Mouse (Mus musculus): ENCODE measurements at regions not wholly inside any gene's neighbourhood (a gene's known extent, or its start where the extent isn't known, plus 50 kb on each side); places are given as distances from the start of the nearest gene placed in this dataset.

- no peak for DNase-seq (ENCODE audit: low spot score in 2 of 2)
These were observed 151.3 kb upstream of the Plxna4 start for GRCm38 (mm10) chr6:32739162-32739745.

- no peak for DNase-seq (ENCODE audit: low spot score in 2 of 2)
These were observed 140.7 kb upstream of the Plxna4 start for GRCm38 (mm10) chr6:32728706-32729105.

DNA sequence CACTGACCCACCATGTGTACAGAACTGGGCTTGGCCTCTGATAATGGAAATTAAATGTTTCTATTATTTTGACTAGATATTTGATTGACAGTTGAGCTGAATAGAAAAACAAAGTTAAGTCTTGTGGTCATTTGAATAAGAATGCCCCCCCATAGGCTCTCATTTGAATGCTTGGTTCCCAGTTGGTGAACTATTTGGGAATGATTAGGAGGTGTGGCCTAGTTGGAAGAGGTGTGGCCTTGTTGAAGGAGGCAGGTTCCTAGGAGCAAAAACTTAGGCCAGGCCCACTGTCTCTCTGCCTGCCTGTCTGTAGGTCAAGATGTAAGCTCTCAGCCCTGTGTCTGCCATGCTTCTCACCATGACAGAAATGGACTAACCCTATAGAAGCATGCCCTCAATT, 138.6 kb upstream of the Plxna4 start:
- DNase-seq (ENCODE audit: low spot score in 2 of 2) = no peak

GRCm38 (mm10) chr6:32717860-32718259, 129.9 kb upstream of the Plxna4 start:
- no peak for DNase-seq (ENCODE audit: low spot score in 2 of 2)

DNA sequence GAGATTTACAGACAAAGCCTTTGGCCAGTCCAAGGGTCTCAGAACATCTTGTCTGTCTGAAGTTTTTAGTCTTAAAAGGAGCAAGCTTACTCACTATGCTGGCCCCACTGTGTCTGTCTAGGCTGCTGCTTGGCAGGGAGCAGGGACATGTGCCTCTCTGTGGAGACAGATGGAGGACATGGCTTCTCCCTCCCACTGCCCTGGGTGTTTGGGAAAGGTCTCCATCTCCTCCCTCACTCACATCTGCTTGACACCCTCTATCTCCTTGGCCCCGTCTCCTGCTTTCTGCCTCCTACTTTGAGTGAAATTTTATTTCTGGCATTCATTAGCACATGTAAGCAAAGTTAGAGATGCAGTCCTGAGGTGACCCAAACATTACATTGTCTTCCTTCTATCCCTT, 127.1 kb upstream of the Plxna4 start:
- no peak for DNase-seq (ENCODE audit: low spot score in 2 of 2)

DNA sequence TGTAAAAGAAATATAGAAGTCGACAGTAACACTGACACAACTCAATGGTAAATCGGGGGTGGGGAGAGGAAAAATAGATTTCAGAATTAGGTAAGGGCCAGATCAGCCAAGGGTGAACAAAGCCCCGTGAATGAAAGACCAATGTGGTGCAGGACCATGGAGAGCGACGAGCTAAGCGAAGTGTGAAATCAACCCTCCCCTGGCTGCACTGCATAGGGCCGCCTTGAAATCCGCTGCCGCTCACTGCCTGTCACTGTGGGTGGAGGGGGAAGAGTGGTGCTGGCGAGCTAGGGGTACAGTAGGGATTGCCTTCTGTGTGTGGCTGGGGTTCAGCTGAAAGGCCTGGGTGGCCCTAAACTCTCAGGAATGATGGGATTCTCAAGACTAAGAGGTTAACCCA, 122.2 kb upstream of the Plxna4 start:
- DNase-seq (ENCODE audit: low spot score in 2 of 2) = peak in 1 of 2 experiments; percentile 24

DNA sequence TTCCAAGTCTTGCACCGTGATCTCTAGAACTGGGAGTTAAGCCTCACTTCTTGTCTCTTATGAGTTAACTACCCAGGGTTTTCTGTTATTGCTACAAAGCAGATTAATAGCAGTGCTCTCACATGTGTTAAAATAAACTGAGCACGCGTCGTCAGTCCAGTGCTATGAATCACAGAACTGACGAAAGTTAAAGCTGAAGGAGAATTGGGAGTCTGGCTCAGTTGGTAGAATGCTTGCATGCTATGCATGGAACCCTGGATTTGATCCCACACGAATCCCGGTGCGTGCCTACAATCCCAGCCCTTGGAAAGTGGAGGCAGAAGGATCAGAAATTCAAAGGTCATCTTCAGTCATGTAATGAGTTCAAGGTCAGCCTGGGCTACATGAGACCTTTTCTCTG, 121.6 kb upstream of the Plxna4 start:
- no peak for DNase-seq (ENCODE audit: low spot score in 2 of 2)

GRCm38 (mm10) chr6:32707417-32707816, 119.4 kb upstream of the Plxna4 start:
- DNase-seq (ENCODE audit: low spot score in 2 of 2) = no peak

GRCm38 (mm10) chr6:32706376-32706775, 118.4 kb upstream of the Plxna4 start:
- DNase-seq (ENCODE audit: low spot score in 2 of 2) = no peak

- DNase-seq (ENCODE audit: low spot score in 2 of 2) = no peak
These were observed 115.5 kb upstream of the Plxna4 start for GRCm38 (mm10) chr6:32703466-32703865.

- DNase-seq (ENCODE audit: low spot score in 2 of 2) = no peak
These were observed 114.3 kb upstream of the Plxna4 start for GRCm38 (mm10) chr6:32702245-32702791.

GRCm38 (mm10) chr6:32699811-32700210, 111.8 kb upstream of the Plxna4 start:
- DNase-seq (ENCODE audit: low spot score in 2 of 2) = no peak

GRCm38 (mm10) chr6:32697771-32698270, 109.8 kb upstream of the Plxna4 start:
- no peak for DNase-seq (ENCODE audit: low spot score in 2 of 2)

- no peak for DNase-seq (ENCODE audit: low spot score in 2 of 2)
These were observed 108.0 kb upstream of the Plxna4 start for GRCm38 (mm10) chr6:32696037-32696436.

DNA sequence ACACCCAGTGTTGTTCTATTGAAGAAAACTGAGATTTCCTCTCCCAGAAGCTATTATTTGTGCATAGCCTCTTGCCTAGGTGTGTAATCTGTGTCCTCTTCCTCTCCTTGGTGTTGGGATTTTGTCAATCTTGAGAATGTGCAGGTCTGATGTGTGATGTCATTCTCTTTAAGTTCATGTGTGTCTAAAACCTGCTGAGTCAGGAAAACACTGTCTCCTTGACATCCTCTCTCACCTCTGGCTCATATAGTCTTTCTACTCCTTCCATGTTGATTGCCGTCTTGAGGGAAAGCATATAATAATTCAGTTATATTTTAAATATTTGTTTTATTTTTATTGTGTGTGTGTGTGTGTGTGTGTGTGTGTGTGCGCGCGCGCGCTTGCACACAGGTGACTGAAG, 84.6 kb upstream of the Plxna4 start:
- no peak for DNase-seq (ENCODE audit: low spot score in 2 of 2)

DNA sequence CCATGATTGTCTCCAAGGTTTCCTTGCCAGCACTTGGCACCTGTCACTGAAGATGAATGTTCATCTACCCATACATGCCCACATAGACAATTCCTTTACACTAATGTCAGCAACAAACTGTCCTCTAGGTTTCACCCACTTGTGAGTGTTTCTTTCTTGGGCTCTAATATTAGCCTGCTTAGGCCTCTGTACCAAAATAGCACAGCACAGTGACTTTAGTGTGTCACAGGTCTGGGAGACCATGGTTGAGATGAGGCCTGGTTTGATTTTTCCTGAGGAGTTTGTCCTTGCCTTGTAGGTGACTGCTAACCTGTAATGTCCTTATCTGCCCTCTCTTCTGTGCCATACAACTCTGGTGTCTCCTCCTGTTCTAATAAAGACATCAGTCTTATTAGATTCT, 71.8 kb upstream of the Plxna4 start:
- DNase-seq (ENCODE audit: low spot score in 2 of 2) = no peak

DNA sequence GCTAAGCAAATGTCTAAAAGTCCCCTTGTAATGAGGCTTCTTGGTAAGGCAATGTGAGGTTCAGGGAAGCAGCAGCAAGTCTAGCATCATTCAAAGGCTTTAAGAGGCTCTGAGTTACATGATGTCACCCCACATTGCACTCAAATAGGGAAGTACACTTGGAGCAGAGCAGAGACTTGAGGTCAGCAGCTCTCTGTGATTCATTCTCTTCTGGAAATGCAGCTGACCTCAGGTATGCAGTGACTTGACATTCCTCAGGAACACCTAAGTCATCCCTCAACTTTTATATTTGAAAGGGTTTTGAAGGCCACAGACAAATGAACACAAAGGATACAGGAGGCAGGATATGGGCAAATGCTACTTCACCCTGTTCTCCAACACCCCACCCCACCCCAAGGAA, 69.4 kb upstream of the Plxna4 start:
- no peak for DNase-seq (ENCODE audit: low spot score in 2 of 2)

- DNase-seq (ENCODE audit: low spot score in 2 of 2) = no peak
These were observed 66.2 kb upstream of the Plxna4 start for GRCm38 (mm10) chr6:32654188-32654587.

DNA sequence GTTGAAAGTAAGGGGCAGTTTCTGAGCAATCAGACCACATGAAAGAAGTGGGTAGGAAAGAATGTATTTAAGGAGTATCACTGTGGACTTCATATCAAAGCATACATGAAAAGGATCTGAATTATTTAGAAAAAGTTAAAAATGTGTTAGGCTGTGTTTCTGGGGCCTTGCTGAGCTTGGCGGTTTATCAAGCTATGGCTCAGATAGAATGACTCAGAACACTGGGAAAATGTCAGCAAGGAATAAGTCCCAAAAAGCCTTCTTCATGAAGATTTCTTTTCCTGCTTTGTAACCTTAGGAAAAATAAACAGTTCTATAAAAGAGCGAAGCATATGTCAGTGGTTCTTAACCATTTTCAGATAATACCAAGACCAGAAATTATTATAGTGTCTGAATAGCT, 56.0 kb upstream of the Plxna4 start:
- no peak for DNase-seq (ENCODE audit: low spot score in 2 of 2)

DNA sequence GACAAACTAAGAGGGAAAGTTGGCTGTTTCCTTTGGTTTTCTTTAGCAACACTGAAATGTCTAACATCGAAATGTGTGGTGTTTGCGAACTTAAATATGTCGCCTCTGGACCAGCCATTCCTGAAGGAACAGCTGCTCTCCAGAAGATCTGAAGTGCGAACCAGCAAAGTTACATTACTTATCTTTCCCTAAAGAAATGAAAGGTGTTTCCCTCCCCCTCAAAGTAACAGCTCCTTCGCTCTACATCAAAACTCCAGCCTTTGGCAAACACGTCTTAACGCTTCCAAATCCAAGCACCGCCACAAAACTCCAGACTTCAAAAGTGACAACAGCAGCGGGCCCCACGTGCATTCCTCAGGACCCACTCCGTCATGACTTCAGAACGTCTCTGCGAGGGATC, 50.9 kb upstream of the Plxna4 start:
- DNase-seq (ENCODE audit: low spot score in 2 of 2) = no peak

Measured in thymus, postnatal 10 days (tissue).